Mouse (Mus musculus): ENCODE results near the gene Chtf18. TPM values are rescaled to one million over a fixed set of nuclear protein-coding genes. Genes with fewer than 3 reads are reported as not detected.

Chtf18 gene
- polyA plus RNA-seq, 1 experiment from 2014 or later, result 32.2 TPM

DNA sequence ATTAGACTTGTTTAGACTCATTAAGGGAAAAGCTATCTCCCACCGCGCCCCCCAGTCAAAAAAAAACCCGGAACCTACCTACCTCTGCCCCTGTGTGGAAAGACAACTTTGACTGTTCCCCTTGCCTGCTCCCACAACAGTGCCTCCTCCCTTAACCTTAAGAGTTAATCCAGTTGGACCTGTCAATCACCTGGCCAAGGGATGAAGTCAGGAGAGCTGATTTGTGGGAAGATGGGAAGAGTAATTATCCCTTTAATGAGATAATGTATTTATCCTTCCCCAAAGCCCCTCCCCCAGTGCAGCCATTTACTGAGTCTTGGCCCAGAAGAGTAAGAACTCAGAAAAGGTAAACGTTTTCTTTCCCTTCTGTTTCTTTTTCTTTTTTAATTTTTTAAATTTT lies 38.3 kb downstream of the Chtf18 start:
- Histone ChIP-seq H3K4me3 (ENCODE audit: low read length) (no peak overlapping the region), H3K9me3 (ENCODE audit: control insufficient read depth, low read length) (no peaks in the 10 kb centered on the region), H3K9ac (ENCODE audit: low read length) (no peak overlapping the region), H3K4me2 (ENCODE audit: low read depth, low read length) (no peak overlapping the region), H3K36me3 (ENCODE audit: control insufficient read depth, insufficient read depth, low read length) (no peaks in the 10 kb centered on the region), H3K4me1 (replicated peaks; ENCODE audit: control insufficient read depth, insufficient read depth, low read length) (no peaks in the 10 kb centered on the region), H3K27me3 (ENCODE audit: control insufficient read depth, insufficient read depth, low read depth, low read length) (no peaks in the 10 kb centered on the region), H3K27ac (ENCODE audit: low read length) (no peak overlapping the region)
- no peak for ATAC-seq (ENCODE audit: low read depth)
- WGBS, result 67% methylated on average over 4 of the region's 4 CpGs

DNA sequence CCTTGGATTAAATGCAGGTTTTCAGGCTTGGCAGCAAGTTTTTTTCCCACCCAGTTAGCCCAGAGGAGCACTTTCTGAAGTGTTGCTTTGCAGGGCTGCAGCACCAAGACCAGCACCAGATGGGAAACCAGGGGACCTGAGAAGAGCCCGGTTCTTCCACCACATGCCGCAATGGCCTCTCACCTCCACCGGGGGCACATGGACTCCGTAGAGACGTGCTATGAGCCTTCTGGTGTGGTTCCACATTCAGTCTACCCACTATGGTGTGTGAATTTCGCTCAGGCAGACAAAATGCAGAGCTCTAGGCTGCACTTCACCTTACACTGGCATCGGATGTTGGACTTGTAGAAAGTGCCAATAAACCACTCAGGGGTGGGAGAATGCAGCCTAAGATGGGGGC lies 40.9 kb downstream of the Chtf18 start:
- Histone ChIP-seq H3K27ac (ENCODE audit: low read length) (no peak overlapping the region), H3K4me2 (ENCODE audit: low read depth, low read length) (no peak overlapping the region), H3K27me3 (ENCODE audit: control insufficient read depth, insufficient read depth, low read depth, low read length) (no peaks in the 10 kb centered on the region), H3K9ac (ENCODE audit: low read length) (no peak overlapping the region), H3K9me3 (ENCODE audit: control insufficient read depth, low read length) (no peaks in the 10 kb centered on the region), H3K4me3 (ENCODE audit: low read length) (no peak overlapping the region), H3K4me1 (replicated peaks; ENCODE audit: control insufficient read depth, insufficient read depth, low read length) (no peaks in the 10 kb centered on the region), H3K36me3 (ENCODE audit: control insufficient read depth, insufficient read depth, low read length) (no peaks in the 10 kb centered on the region)
- WGBS, result 42% methylated on average over 7 of the region's 7 CpGs
- no peak for ATAC-seq (ENCODE audit: low read depth)

DNA sequence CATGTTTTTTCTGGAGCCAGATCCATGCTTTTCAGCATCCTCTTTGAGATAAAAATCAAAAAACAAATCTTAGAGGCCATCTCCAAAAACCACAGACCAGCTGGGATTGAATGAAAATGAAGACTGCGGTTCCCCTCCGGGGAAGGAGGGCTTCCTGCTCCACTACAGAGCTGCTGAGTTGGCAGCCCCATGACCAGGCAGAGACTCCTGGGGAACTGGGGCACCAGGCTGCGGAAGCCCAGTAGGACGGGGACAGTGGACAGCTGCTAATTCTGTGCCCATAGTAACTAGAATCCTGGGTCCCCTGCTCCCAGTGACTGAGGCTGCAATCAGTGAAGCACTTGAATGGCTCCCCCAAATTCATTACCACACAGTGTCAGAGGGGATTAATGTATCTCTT lies 45.6 kb downstream of the Chtf18 start:
- H3K27me3 ChIP-seq (ENCODE audit: control insufficient read depth, insufficient read depth, low read depth, low read length), result no peaks in the 10 kb centered on the region
- no peak overlapping the region for H3K9ac ChIP-seq (ENCODE audit: low read length)
- H3K4me1 ChIP-seq (replicated peaks; ENCODE audit: control insufficient read depth, insufficient read depth, low read length), result no peaks in the 10 kb centered on the region
- WGBS, result 78% methylated on average over 4 of the region's 4 CpGs
- ATAC-seq (ENCODE audit: low read depth), result no peak
- no peak overlapping the region for H3K4me3 ChIP-seq (ENCODE audit: low read length)
- H3K36me3 ChIP-seq (ENCODE audit: control insufficient read depth, insufficient read depth, low read length), result no peaks in the 10 kb centered on the region
- no peak overlapping the region for H3K4me2 ChIP-seq (ENCODE audit: low read depth, low read length)
- no peak overlapping the region for H3K27ac ChIP-seq (ENCODE audit: low read length)
- H3K9me3 ChIP-seq (ENCODE audit: control insufficient read depth, low read length), result no peaks in the 10 kb centered on the region

DNA sequence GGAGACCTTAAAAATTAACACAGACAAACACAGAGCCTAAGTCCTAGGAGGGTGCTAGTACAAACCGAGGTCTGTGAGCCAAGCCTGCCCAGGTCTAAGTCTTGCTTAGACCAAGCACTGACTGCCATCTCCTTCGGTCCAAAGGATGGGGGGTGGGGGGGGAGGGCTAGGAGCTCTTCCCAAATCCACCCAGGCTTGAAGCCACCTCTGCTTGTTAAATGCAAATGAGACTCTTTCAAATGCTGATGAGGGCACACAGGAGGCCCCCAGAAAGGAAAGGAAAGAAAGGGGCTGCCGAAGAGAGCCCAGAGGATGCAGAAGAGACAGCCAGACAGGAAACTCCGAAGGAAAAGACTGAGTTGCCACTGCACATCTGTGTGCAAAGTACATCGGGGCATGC lies 47.4 kb downstream of the Chtf18 start:
- ATAC-seq (ENCODE audit: low read depth), result no peak
- no peak overlapping the region for H3K9ac ChIP-seq (ENCODE audit: low read length)

DNA sequence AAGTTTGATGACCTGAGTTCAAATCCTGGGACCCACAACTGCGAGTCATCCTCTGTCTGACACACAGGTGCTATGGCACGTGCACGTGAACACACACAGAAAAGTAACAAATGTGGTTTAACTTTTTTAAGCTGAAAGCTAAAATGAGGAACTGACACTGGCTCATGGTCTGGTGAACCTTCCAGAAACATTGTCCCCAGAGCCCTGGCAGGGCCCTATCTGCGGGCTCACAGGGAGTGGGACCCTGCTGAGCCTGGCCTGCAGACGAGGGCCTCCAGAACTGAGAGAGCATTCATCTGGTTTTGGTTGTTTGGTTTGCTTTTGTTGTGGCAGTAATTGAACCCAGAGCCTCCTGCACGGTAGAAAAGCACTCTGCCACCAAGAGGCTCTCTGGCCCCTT lies 49.2 kb downstream of the Chtf18 start:
- no peaks in the 10 kb centered on the region for H3K36me3 ChIP-seq (ENCODE audit: control insufficient read depth, insufficient read depth, low read length)
- no peak overlapping the region for H3K4me3 ChIP-seq (ENCODE audit: low read length)
- H3K4me1 ChIP-seq (replicated peaks; ENCODE audit: control insufficient read depth, insufficient read depth, low read length), result no peaks in the 10 kb centered on the region
- no peak overlapping the region for H3K9ac ChIP-seq (ENCODE audit: low read length)
- H3K27ac ChIP-seq (ENCODE audit: low read length), result no peak overlapping the region
- H3K27me3 ChIP-seq (ENCODE audit: control insufficient read depth, insufficient read depth, low read depth, low read length), result no peaks in the 10 kb centered on the region
- WGBS, result 66% methylated on average over 6 of the region's 6 CpGs
- H3K9me3 ChIP-seq (ENCODE audit: control insufficient read depth, low read length), result no peaks in the 10 kb centered on the region
- H3K4me2 ChIP-seq (ENCODE audit: low read depth, low read length), result no peak overlapping the region
- no peak for ATAC-seq (ENCODE audit: low read depth)

More for the DNA sequence above, 47.4 kb downstream of the Chtf18 start:
- Histone ChIP-seq H3K27me3 (ENCODE audit: control insufficient read depth, insufficient read depth, low read depth, low read length) (no peaks in the 10 kb centered on the region), H3K4me2 (ENCODE audit: low read depth, low read length) (no peak overlapping the region), H3K27ac (ENCODE audit: low read length) (no peak overlapping the region), H3K9me3 (ENCODE audit: control insufficient read depth, low read length) (no peaks in the 10 kb centered on the region), H3K36me3 (ENCODE audit: control insufficient read depth, insufficient read depth, low read length) (no peaks in the 10 kb centered on the region), H3K4me1 (replicated peaks; ENCODE audit: control insufficient read depth, insufficient read depth, low read length) (no peaks in the 10 kb centered on the region), H3K4me3 (ENCODE audit: low read length) (no peak overlapping the region)
- 19% methylated on average over 5 of the region's 5 CpGs for WGBS

DNA sequence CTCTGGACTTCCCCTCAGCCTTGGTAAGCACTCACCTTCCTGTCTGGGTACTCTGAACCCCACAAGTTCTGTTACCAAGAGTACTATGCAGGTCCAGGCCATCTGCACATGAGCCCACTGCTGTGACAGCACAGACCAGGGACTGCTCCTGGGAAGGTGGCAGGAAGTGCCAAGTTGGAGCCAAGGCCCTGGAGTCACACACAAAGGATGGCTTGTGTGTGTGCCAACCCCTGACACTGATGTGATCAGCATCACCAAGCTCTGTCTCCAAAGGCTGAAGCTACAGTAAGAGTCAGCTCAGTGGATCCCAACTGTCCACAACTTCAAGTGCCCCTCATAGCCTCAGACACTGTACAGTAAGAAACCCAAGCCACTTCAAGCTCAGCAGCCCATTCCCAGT lies 54.2 kb downstream of the Chtf18 start:
- no peaks in the 10 kb centered on the region for H3K4me1 ChIP-seq (replicated peaks; ENCODE audit: control insufficient read depth, insufficient read depth, low read length)
- H3K4me3 ChIP-seq (ENCODE audit: low read length), result no peak overlapping the region
- H3K9ac ChIP-seq (ENCODE audit: low read length), result no peak overlapping the region
- ATAC-seq (ENCODE audit: low read depth), result no peak
- H3K9me3 ChIP-seq (ENCODE audit: control insufficient read depth, low read length), result no peaks in the 10 kb centered on the region
- no peak overlapping the region for H3K27ac ChIP-seq (ENCODE audit: low read length)
- H3K36me3 ChIP-seq (ENCODE audit: control insufficient read depth, insufficient read depth, low read length), result no peaks in the 10 kb centered on the region
- no peaks in the 10 kb centered on the region for H3K27me3 ChIP-seq (ENCODE audit: control insufficient read depth, insufficient read depth, low read depth, low read length)
- H3K4me2 ChIP-seq (ENCODE audit: low read depth, low read length), result no peak overlapping the region

Small RNAs within 50 kb of the gene (microRNA-seq; reads per million reads assigned to microRNA genes)
- not detected for gene Gm25083

Other genes with a start within 250 kb of the Chtf18 start
- gene Sstr5, start 230.1 kb downstream of the Chtf18 start, polyA plus RNA-seq (2015; fragmentation: Nextera tagmentation; extraction: Ambion mirVana), result 0.11 and 0.21 TPM in 2 replicates
- gene Sox8, start 156.7 kb downstream of the Chtf18 start, polyA plus RNA-seq (2015; fragmentation: Nextera tagmentation; extraction: Ambion mirVana), result 0.50 and 0.52 TPM in 2 replicates
- 26.9 TPM in 2 replicates for gene Lmf1, start 148.3 kb downstream of the Chtf18 start, polyA plus RNA-seq (2015; fragmentation: Nextera tagmentation; extraction: Ambion mirVana)
- 2.5 and 2.8 TPM in 2 replicates for gene Gng13, start 10.2 kb downstream of the Chtf18 start, polyA plus RNA-seq (2015; fragmentation: Nextera tagmentation; extraction: Ambion mirVana)
- 25.0 and 26.6 TPM in 2 replicates for gene Rpusd1, start 251 bp upstream of the Chtf18 start, polyA plus RNA-seq (2015; fragmentation: Nextera tagmentation; extraction: Ambion mirVana)
- 1.4 TPM in 2 replicates for gene Mslnl, start 8.6 kb upstream of the Chtf18 start, polyA plus RNA-seq (2015; fragmentation: Nextera tagmentation; extraction: Ambion mirVana)
- 42.8 and 68.0 TPM in 2 replicates for gene Msln, start 27.0 kb upstream of the Chtf18 start, polyA plus RNA-seq (2015; fragmentation: Nextera tagmentation; extraction: Ambion mirVana)
- 27.8 and 30.9 TPM in 2 replicates for gene Narfl, start 46.4 kb upstream of the Chtf18 start, polyA plus RNA-seq (2015; fragmentation: Nextera tagmentation; extraction: Ambion mirVana)
- 57.5 and 57.7 TPM in 2 replicates for gene Haghl, start 58.3 kb upstream of the Chtf18 start, polyA plus RNA-seq (2015; fragmentation: Nextera tagmentation; extraction: Ambion mirVana)
- gene Ccdc78, start 59.2 kb upstream of the Chtf18 start, polyA plus RNA-seq (2015; fragmentation: Nextera tagmentation; extraction: Ambion mirVana), result 2.1 and 4.5 TPM in 2 replicates
- gene Fam173a, start 65.5 kb upstream of the Chtf18 start, polyA plus RNA-seq (2015; fragmentation: Nextera tagmentation; extraction: Ambion mirVana), result 115 and 125 TPM in 2 replicates
- not detected in 2 replicates for gene AC134908.4, start 68.2 kb upstream of the Chtf18 start, polyA plus RNA-seq (2015; fragmentation: Nextera tagmentation; extraction: Ambion mirVana)
- gene Metrn, start 69.7 kb upstream of the Chtf18 start, polyA plus RNA-seq (2015; fragmentation: Nextera tagmentation; extraction: Ambion mirVana), result 43.3 and 44.2 TPM in 2 replicates
- gene Fbxl16, start 81.7 kb upstream of the Chtf18 start, polyA plus RNA-seq (2015; fragmentation: Nextera tagmentation; extraction: Ambion mirVana), result 1.1 and 1.2 TPM in 2 replicates
- 28.5 and 28.9 TPM in 2 replicates for gene Wdr24, start 96.2 kb upstream of the Chtf18 start, polyA plus RNA-seq (2015; fragmentation: Nextera tagmentation; extraction: Ambion mirVana)
- gene Jmjd8, start 101.4 kb upstream of the Chtf18 start, polyA plus RNA-seq (2015; fragmentation: Nextera tagmentation; extraction: Ambion mirVana), result 55.4 and 57.2 TPM in 2 replicates
- 314 and 316 TPM in 2 replicates for gene Stub1, start 106.0 kb upstream of the Chtf18 start, polyA plus RNA-seq (2015; fragmentation: Nextera tagmentation; extraction: Ambion mirVana)
- gene Rhbdl1, start 109.9 kb upstream of the Chtf18 start, polyA plus RNA-seq (2015; fragmentation: Nextera tagmentation; extraction: Ambion mirVana), result 0.68 and 1.5 TPM in 2 replicates
- gene Gm20683, start 114.3 kb upstream of the Chtf18 start, polyA plus RNA-seq (2015; fragmentation: Nextera tagmentation; extraction: Ambion mirVana), result 1.9 and 2.3 TPM in 2 replicates
- 18.3 and 18.6 TPM in 2 replicates for gene Rhot2, start 117.4 kb upstream of the Chtf18 start, polyA plus RNA-seq (2015; fragmentation: Nextera tagmentation; extraction: Ambion mirVana)
- 32.6 and 33.4 TPM in 2 replicates for gene Wdr90, start 134.1 kb upstream of the Chtf18 start, polyA plus RNA-seq (2015; fragmentation: Nextera tagmentation; extraction: Ambion mirVana)
- 20.6 and 21.6 TPM in 2 replicates for gene Mcrip2, start 141.3 kb upstream of the Chtf18 start, polyA plus RNA-seq (2015; fragmentation: Nextera tagmentation; extraction: Ambion mirVana)
- gene Mettl26, start 147.7 kb upstream of the Chtf18 start, polyA plus RNA-seq (2015; fragmentation: Nextera tagmentation; extraction: Ambion mirVana), result 54.2 and 58.4 TPM in 2 replicates
- gene Wfikkn1, start 153.4 kb upstream of the Chtf18 start, polyA plus RNA-seq (2015; fragmentation: Nextera tagmentation; extraction: Ambion mirVana), result 0.43 and 0.50 TPM in 2 replicates
- 23.4 and 26.5 TPM in 2 replicates for gene Rab40c, start 192.3 kb upstream of the Chtf18 start, polyA plus RNA-seq (2015; fragmentation: Nextera tagmentation; extraction: Ambion mirVana)
- 62.0 and 64.2 TPM in 2 replicates for gene Pigq, start 217.5 kb upstream of the Chtf18 start, polyA plus RNA-seq (2015; fragmentation: Nextera tagmentation; extraction: Ambion mirVana)
- gene Nhlrc4, start 217.5 kb upstream of the Chtf18 start, polyA plus RNA-seq (2015; fragmentation: Nextera tagmentation; extraction: Ambion mirVana), result 0.41 and 1.1 TPM in 2 replicates
- gene A930017K11Rik, start 225.1 kb upstream of the Chtf18 start, polyA plus RNA-seq (2015; fragmentation: Nextera tagmentation; extraction: Ambion mirVana), result 0.08 and 0.16 TPM in 2 replicates

Data from lung, embryonic 16.5 days (tissue).